Mouse (Mus musculus): ENCODE data around the gene Mvk. TPM values are rescaled to one million over a fixed set of nuclear protein-coding genes. Genes with fewer than 3 reads are reported as not detected.
A peak's percentile ranks its signal among the peaks of the same experiment; 100 is the strongest.

Gene Mvk
- polyA plus RNA-seq, 1 experiment from 2014 or later: 58.6 TPM

- WGBS: 87% methylated on average over 14 of the region's 14 CpGs
- H3K36me3 ChIP-seq: no peaks in the 10 kb centered on the region
- no peak for ATAC-seq (ENCODE audit: insufficient number of reproducible peaks, low FRiP score, low TSS enrichment, low read depth)
Measured at GRCm38 (mm10) chr5:114485685-114486084, 41.6 kb downstream of the Mvk start.

GRCm38 (mm10) chr5:114489570-114489969 is 45.5 kb downstream of the Mvk start:
- Histone ChIP-seq H3K4me2 (no peak overlapping the region), H3K9me3 (no peaks in the 10 kb centered on the region), H3K36me3 (no peaks in the 10 kb centered on the region), H3K27ac (no peak overlapping the region), H3K4me3 (no peak overlapping the region), H3K27me3 (no peaks in the 10 kb centered on the region), H3K9ac (no peak overlapping the region), H3K4me1 (no peaks in the 10 kb centered on the region)
- WGBS: 81% methylated on average over 6 of the region's 6 CpGs
- ATAC-seq (ENCODE audit: insufficient number of reproducible peaks, low FRiP score, low TSS enrichment, low read depth): no peak

More at GRCm38 (mm10) chr5:114485685-114486084, 41.6 kb downstream of the Mvk start:
- Histone ChIP-seq H3K9ac (no peak overlapping the region), H3K4me2 (no peak overlapping the region), H3K4me1 (no peaks in the 10 kb centered on the region), H3K9me3 (no peaks in the 10 kb centered on the region), H3K27me3 (no peaks in the 10 kb centered on the region), H3K4me3 (no peak overlapping the region), H3K27ac (no peak overlapping the region)

GRCm38 (mm10) chr5:114490241-114490640 is 46.2 kb downstream of the Mvk start:
- Histone ChIP-seq H3K36me3 (no peaks in the 10 kb centered on the region), H3K4me1 (no peaks in the 10 kb centered on the region), H3K9ac (no peak overlapping the region), H3K27ac (no peak overlapping the region), H3K27me3 (no peaks in the 10 kb centered on the region), H3K9me3 (no peaks in the 10 kb centered on the region), H3K4me3 (no peak overlapping the region), H3K4me2 (no peak overlapping the region)
- ATAC-seq (ENCODE audit: insufficient number of reproducible peaks, low FRiP score, low TSS enrichment, low read depth): no peak
- 90% methylated on average over 8 of the region's 8 CpGs for WGBS

DNA sequence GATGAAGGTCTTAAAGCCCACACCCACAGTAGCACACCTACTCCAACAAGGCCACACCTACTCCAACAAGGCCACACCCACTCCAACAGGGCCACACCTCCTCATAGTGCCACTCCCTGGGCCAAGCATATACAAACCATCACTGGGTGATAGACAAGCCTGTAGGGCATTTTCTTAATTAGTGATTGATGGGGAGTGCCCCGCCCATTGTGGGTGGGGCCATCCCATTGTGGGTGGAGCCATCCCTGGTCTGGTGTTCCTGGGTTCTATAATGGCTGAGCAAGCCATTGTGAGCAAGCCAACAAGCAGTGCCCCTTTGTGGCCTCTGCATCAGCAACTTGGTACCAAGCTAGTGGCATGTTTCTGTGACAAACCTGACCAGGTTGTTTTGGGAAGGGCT is 50.7 kb downstream of the Mvk start:
- H3K4me2 ChIP-seq: no peak overlapping the region
- WGBS: 26% methylated on average over 1 of the region's 1 CpGs
- H3K9ac ChIP-seq: no peak overlapping the region
- H3K4me1 ChIP-seq: no peaks in the 10 kb centered on the region
- H3K36me3 ChIP-seq: no peaks in the 10 kb centered on the region
- no peaks in the 10 kb centered on the region for H3K27me3 ChIP-seq
- no peaks in the 10 kb centered on the region for H3K9me3 ChIP-seq
- H3K4me3 ChIP-seq: no peak overlapping the region
- no peak overlapping the region for H3K27ac ChIP-seq
- no peak for ATAC-seq (ENCODE audit: insufficient number of reproducible peaks, low FRiP score, low TSS enrichment, low read depth)

GRCm38 (mm10) chr5:114501252-114501651 is 57.2 kb downstream of the Mvk start:
- Histone ChIP-seq H3K4me2 (no peak overlapping the region), H3K9ac (no peak overlapping the region), H3K27ac (peak overlapping the region; percentile 57), H3K4me3 (no peak overlapping the region), H3K27me3 (no peaks in the 10 kb centered on the region), H3K36me3 (no peaks in the 10 kb centered on the region), H3K9me3 (no peaks in the 10 kb centered on the region), H3K4me1 (peaks cover 8% of the 10 kb centered on the region)
- 33% methylated on average over 9 of the region's 9 CpGs for WGBS
- peak; percentile 62; the same call in 1 of the 2 replicates for ATAC-seq (ENCODE audit: insufficient number of reproducible peaks, low FRiP score, low TSS enrichment, low read depth)

DNA sequence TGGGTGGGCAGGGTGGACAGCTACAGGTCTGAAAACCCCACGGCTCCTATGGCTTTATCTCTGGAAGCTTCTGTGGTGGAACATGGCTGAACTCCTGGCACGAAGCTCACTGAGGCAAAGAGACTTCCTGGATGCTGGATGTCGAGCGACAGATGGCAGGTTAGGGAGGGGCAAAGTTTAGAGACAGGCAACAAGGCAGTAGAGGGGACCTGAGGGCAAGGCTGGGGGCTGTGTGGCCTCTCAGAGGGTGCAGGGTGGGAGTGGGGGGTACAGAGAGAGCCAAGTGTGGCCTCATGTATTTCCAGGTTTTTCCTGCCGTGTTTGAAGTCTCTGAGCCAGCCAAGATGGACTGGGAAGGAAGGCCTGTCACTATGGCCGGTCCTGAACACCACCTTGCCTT is 60.8 kb downstream of the Mvk start:
- no peaks in the 10 kb centered on the region; the same call in 1 of the 2 replicates for H3K27me3 ChIP-seq
- H3K4me2 ChIP-seq: no peak overlapping the region
- H3K9ac ChIP-seq: no peak overlapping the region
- H3K9me3 ChIP-seq: no peaks in the 10 kb centered on the region
- H3K27ac ChIP-seq: no peak overlapping the region
- H3K36me3 ChIP-seq: no peaks in the 10 kb centered on the region
- H3K4me1 ChIP-seq: peaks cover 15% of the 10 kb centered on the region
- no peak for ATAC-seq (ENCODE audit: insufficient number of reproducible peaks, low FRiP score, low TSS enrichment, low read depth)
- 63% methylated on average over 6 of the region's 6 CpGs for WGBS
- H3K4me3 ChIP-seq: no peak overlapping the region

DNA sequence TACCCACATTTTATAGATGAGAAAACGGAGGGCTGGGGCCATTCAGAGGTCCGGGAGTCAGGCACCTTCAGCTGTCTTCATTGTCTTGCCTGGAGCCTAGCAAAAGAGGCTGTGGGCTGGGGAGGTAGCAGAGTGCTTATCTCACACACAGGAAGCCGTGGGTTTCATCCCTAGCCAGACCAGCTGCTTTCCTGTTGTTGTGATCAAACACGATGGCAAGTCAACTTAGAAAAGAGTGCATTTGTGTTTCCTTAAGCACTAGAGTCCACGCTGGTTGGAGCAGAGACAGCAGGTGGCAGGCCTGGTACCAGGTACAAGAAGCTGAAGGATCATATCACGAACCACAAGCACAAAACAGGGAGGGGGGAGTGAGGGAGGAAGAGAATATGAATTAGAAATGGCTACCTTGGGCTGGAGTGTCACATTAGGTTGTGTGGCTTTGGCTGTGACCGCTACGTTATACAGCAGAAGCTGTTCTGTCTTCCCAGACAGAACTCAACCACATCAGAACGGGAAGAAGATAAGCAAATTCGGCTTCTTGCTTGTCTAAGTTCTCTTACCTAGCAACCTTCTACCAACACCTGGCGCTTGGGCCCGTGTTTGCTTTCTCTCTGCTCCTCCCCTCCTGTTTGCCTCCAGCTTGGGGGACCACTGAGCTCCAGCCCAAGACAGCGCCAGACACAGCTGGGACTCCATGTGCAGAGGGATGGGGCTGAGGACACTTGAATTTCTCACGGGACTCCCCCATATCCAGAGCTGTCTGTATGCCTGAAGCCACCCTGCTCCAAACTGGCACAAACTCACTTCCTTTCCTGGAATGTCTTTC is 61.4 kb downstream of the Mvk start:
- no peak overlapping the region for H3K9ac ChIP-seq
- WGBS: 74% methylated on average over 14 of the region's 14 CpGs
- H3K9me3 ChIP-seq: no peaks in the 10 kb centered on the region
- peaks cover 15% of the 10 kb centered on the region for H3K4me1 ChIP-seq
- no peak for ATAC-seq (ENCODE audit: insufficient number of reproducible peaks, low FRiP score, low TSS enrichment, low read depth)
- H3K4me3 ChIP-seq: no peak overlapping the region
- no peak overlapping the region for H3K4me2 ChIP-seq
- peaks cover 1% of the 10 kb centered on the region; the same call in 1 of the 2 replicates for H3K27me3 ChIP-seq
- H3K27ac ChIP-seq: no peak overlapping the region
- no peaks in the 10 kb centered on the region for H3K36me3 ChIP-seq

DNA sequence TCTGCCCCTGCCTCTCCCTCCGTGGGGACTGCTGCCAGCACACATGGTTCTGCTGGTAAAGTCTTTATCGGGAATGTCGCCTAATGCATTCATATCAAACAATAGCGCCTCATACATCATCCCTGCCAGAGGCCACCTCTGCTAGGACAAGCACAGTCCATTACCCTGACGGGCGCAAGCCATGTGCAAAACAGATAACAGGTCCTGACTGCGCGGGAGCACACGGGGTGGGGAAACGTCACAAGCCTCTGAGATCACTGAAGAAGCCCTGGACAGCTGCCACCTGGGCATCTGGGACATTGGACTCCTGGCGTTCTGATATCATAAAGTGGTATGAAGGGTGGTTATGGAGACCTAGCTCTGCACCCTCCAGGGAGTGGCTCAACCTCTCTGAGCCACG is 63.3 kb downstream of the Mvk start:
- Histone ChIP-seq H3K36me3 (no peaks in the 10 kb centered on the region), H3K27ac (no peak overlapping the region), H3K27me3 (peaks cover 7% of the 10 kb centered on the region; the same call in 1 of the 2 replicates), H3K4me2 (no peak overlapping the region), H3K4me1 (peaks cover 11% of the 10 kb centered on the region; the same call in 1 of the 2 replicates), H3K9me3 (no peaks in the 10 kb centered on the region), H3K4me3 (no peak overlapping the region), H3K9ac (no peak overlapping the region)
- ATAC-seq (ENCODE audit: insufficient number of reproducible peaks, low FRiP score, low TSS enrichment, low read depth): no peak
- WGBS: 64% methylated on average over 12 of the region's 12 CpGs

DNA sequence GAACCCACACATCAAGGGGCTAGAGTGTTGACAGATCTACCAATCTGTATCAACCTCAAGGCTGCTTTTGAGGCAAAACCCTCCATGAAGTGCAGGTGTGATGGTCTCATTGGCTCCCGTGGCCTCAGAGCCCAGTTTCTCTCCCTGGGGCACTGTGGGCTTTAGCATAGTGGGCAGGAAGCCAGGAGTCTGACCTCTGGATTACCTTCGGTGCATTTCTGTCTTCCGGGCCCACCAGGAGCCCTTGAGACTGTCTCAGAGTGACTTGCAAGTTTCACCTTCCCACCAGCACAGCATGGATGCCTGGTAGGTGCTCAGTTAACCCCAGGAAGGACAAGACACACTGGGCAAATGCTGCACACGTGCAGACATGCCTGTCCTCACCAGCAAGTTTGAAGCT is 63.9 kb downstream of the Mvk start:
- Histone ChIP-seq H3K4me2 (no peak overlapping the region), H3K27ac (no peak overlapping the region), H3K27me3 (peaks cover 7% of the 10 kb centered on the region; the same call in 1 of the 2 replicates), H3K9me3 (no peaks in the 10 kb centered on the region), H3K36me3 (no peaks in the 10 kb centered on the region), H3K4me1 (peaks cover 14% of the 10 kb centered on the region; the same call in 1 of the 2 replicates), H3K9ac (no peak overlapping the region), H3K4me3 (no peak overlapping the region)
- 42% methylated on average over 4 of the region's 4 CpGs for WGBS
- no peak for ATAC-seq (ENCODE audit: insufficient number of reproducible peaks, low FRiP score, low TSS enrichment, low read depth)

- WGBS: 69% methylated on average over 7 of the region's 7 CpGs
- Histone ChIP-seq H3K4me2 (no peak overlapping the region), H3K36me3 (no peaks in the 10 kb centered on the region), H3K9me3 (no peaks in the 10 kb centered on the region), H3K4me3 (no peak overlapping the region), H3K4me1 (peaks cover 24% of the 10 kb centered on the region), H3K27me3 (peaks cover 21% of the 10 kb centered on the region), H3K27ac (no peak overlapping the region), H3K9ac (no peak overlapping the region)
- ATAC-seq (ENCODE audit: insufficient number of reproducible peaks, low FRiP score, low TSS enrichment, low read depth): no peak
Measured at GRCm38 (mm10) chr5:114509461-114509860, 65.4 kb downstream of the Mvk start.
